Mouse (Mus musculus) adrenal gland, adult (tissue): ENCODE results near the gene Med13l.

Experiments
- DNase-seq, 2 experiments: peaks; one replicate each; pipeline ENCODE4 v3.0.0; 2022 to 2023; ENCODE audit warnings: low spot score in 1 of 2; ENCODE audit not compliant: inconsistent age in 2 of 2

Med13l gene

DNA sequence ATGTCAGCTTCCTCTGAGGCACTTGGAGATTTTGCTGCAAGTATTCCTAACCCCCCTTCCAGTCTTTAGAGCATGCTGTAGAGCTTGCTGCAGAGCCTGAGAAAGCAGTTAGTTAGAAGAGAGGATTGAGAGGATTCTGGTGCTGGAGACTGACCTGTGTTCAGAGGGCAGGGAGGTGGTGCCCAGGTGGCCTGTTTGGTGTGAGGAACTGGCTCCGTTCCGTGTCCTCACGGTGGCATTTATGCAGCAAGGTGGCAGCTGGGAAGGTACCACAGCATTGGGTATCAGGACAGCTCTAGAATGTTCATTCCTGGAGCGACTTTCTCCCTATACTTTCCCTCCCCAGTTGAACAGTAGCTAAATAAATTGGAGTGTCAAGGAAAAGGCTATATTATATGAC, 125.5 kb downstream of the Med13l start:
- DNase-seq = no peak

DNA sequence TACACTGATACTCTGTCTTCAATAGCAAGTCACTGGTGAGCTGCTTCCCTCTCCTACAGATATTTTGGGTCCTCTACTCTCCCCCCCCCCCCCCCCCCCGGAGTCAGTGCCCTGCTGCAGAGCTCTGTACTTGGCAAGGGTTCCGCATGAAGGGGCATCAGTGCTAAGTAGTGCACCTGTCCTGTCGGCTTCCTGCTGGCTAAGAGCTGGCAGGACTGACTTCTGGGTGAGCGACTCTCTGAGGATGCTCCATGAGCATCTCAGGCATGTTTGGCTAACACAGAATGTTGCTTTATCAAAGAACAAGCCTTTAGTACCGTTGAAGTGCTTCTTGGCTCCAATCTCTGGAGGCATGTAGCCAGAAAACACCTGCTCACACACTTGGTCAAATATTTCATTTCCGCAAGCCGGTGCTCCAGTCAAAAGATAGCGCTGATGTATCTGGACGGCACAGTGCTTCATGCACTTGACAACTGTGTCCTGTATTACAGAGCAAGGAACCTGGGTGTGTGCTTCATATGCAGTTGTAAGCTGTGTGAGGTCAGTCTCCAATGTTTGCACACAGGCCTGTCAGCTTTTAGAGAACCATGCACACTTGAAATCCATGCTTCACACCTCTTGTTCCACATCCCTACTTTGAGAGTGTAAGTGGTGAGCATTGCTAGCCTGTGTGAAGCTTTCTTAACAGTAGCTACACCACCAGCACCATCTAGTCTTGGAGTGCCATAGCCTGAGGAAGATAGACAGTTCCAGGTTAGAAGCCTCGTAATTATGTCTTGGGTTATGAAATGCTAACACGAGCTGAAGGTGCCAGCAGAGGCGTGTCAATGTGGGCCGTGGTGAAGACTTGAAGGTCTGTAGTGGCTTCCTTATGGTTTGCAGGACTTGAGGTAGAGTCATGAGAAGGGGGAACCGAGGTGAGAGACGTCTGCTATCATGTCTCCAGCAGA, 128.7 kb downstream of the Med13l start:
- no peak for DNase-seq

DNA sequence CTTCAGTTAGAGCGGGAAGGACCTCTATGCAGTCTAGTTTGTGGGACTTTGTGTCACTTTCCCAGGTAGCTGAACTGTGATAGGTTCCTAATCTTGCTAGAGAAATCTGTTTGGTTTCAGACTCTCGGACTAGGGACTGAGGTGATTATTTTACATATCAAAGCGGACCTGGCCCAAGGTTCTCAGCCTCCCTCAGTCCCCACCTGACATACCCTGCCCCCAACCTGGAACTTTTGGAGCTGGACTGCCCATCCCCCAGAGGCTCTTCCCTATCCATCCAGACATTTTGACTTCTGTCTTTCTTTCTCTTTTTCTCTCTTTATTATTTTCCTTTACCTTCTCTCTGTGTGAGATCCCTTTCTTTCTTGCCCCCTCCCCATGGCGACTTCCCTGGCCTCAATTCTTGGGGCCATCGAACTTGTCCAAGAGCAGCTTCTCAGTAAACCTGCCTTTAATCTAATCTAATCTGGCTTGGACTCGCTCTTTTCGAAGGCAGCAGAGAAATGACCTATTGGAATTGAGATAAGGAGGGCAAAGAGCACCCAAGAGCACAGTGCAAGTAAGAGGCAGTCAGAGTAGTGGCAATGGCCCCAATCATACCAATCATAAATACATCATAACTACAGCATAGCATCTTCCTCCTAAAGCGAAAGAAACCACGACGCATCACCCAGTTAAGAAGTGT, 130.7 kb downstream of the Med13l start:
- no peak for DNase-seq

DNA sequence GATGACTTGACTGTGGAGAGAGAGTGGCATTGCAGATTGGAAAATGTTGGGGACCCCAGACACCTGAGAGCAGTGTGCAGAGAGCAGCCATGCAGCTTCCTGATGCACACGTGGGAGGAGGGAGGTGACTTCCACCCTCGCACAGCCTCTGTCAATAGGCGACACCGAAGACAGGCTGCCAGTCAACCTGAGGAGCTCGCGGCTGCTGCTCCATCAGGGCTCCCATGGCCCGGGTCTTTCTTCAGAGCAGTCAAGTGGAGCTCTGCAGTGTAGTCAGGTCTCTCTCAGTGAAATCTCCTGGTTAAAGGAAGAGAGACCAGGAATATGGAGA, 131.2 kb downstream of the Med13l start:
- no peak for DNase-seq

DNA sequence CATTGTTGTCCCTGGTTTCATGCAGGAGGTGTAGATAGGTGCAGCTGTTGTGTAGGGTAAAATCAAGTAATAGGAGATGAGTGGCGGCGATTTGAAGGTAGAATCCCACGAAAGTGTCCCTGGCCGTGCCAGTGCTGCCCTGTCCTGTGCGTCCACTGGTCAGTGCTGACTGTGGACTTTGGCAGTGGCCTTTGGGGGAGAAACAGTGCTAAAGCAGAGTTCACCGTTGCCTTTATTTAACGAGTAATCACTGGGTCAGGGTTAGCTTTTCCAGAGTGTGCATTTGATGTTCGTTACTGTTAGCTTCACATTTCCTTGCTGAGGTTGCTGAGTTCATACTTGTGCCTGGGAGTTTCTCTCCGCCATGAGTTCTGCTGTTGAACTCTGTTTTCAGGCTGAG, 133.5 kb downstream of the Med13l start:
- DNase-seq = no peak

DNA sequence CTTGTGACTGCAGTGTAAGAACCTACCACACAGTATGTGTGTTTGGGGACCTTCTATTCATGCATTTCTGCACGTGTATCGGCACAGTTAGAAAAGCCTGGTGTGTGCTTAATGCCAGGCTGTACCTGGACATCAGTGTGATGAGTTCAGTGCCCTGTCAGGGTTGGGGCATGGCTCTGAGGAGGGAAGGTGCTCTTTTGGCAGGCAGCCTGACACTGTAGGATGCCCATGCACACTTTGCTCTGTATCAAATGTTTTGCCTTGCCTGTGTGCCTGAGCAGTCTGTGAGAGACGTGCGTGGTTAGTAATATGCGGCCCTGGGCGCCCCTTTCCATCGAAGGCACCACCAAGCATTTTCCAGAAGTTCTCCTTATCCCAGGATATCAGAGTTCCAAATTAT, 136.6 kb downstream of the Med13l start:
- DNase-seq = no peak

DNA sequence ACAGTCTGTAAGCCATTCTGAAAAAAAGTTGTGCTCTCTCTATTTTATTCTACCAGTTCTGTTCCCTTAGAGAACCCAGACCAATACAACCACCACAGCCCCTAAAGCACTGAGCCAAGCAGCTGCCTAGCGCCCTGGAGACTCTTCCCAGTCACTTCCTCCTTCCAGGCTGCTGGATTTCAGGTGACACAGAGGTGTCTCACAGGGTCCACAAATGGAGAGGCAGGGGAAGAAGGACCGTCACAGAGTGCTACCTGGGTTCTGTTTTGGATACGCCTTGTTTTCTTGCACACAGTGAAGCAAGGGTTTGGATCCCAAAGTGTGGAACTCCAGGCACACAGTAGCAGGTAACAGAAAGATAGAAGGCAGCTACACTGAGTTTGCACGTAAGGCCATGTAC, 140.5 kb downstream of the Med13l start:
- DNase-seq = no peak

DNA sequence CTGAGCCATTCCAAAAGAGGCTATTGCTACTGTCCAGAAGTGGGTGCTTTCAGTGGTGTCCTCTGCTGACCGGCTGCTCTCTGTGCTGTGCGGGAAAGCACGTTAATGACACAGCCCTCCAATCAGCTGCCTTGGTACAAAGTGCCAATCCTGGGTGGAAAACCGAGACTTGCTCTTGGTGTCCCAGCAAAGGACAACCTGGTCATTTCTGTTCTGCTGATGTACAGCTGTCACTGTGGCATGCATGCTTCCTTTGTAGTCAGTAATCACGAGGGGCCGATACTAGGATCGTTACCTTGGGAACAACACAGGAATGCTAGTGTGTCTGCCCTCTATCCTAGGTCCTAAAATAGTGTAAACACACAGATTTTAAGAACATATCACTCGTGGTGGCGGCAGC, 142.2 kb downstream of the Med13l start:
- no peak for DNase-seq

DNA sequence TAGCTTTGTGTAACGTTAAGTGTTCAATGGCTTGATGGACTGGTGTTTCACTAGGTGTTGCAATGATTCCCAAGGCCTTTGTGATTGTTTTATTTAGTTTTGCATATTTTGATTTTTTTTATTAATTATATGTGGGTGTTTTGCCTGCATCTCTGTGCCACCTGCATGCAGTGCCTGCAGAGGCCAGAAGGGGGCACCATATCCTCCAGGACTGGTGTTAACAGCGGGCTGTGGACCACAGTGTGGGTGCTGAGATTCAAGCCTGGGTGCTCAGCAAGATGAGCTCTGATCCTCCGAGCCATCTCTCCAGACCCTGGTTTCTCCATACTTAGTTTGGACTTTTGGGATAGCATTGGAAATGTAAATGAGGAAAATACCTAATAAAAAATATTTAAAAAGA, 143.7 kb downstream of the Med13l start:
- peak in 1 of 2 experiments; percentile 49 for DNase-seq

DNA sequence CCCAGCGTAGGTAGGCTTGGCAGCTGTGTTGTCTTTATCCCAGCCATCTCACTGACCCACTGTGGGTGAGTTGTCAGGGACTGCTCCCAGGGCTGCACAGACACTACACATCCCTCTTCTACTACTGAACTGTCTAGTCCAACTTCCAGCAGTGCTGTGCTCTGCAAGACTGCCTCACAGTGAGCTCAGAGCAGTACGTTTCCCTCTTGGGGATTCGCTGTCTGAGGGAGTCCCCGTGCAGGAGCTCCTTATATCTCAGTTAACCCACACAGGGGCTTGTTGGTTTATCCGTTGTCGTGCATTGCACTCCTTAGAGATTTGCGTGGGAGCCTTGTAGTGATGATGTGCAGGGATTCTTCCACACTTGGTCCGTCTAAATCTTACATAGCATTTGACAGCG, 144.5 kb downstream of the Med13l start:
- DNase-seq = no peak

DNA sequence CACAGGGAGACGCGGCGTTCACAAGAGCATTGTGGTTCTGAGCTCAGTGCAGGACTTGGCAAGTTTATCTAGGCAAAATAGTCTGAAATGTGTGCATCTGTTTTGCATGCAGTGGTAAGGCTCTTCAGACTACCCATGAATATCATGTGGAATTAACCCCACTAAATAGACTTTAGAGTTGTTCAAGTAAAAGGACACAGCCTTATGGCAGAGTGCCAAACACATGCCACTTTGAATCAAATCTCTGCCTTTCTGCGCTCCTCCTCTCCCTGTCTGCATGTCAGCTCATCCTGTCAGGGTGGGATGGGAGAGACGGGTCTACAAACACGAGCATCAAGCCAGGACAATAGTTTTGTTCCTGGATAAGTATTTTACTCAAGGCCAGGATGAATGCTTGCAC, 145.5 kb downstream of the Med13l start:
- DNase-seq = no peak

DNA sequence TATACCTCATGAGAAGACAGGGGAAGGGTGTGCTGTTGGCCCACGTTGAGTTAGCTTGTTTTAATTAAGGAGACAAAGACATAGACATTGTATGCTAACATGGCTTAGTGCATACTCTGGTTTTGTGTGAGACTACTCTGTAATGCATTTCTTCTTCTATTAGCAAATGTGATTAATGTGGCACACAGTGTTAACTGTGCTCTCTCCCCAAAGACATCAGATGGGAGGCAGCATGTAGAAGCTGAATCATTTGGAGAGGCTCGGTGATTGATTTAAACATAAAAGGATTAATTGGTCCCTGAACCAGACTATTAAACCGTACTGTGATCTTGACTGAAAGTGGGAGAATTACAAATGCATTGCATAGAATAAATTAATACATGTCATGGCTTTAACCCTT, 145.9 kb downstream of the Med13l start:
- DNase-seq = no peak

DNA sequence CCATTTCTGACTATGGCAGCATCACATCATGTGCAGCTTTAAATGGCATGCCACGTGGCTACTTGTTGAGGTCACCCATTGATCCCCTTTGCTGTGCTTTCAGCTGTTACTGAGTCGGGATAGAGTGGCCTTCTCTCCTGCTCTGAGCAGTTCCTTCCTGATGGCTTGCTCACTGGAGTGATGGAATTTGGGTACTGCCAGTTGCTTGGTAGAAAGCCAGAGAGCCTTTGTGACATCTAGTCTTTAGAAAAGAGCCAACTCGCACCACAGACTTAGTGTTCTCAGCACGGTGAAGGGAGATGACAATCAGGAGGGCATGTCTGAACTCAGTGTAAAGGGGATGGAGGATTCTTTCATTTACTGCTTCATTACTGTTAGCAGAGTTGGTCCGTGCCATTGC, 147.0 kb downstream of the Med13l start:
- DNase-seq = no peak

DNA sequence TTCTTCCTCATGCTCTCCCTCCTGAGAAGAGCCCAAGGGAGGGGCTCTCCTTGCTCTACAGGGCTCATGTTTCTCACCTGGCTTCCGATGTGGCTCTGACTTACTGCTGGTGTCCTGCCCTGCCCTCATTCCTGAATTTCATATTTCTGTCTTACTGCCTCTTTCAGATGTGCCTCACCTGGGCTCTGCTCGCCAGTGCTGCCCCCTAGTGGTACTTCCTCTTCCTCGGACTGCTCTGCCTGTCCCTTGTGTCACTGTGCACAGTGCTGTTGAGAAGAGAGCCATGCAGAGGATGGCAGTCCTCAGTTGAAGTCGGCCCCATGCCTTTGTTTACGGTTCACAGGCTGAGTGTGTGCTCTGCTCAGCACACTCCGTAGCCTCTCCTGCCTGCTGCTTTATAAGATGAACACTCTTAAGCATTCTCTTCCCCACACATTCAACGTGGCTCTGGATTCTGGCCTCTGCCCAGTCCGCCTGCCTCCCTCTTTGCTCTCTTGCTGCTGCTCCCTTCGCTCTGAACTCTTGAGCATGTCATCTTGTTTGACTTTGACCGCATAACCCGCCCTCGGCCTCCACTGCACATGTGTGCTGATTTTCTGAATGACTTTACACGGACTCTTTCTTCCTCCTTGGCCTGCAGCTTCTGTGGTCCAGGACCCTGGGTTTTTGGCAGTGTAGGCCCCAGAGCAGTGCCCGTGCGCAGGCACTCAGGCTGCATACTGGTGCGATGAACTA, 147.9 kb downstream of the Med13l start:
- peak; percentile 68 to 89 for DNase-seq

DNA sequence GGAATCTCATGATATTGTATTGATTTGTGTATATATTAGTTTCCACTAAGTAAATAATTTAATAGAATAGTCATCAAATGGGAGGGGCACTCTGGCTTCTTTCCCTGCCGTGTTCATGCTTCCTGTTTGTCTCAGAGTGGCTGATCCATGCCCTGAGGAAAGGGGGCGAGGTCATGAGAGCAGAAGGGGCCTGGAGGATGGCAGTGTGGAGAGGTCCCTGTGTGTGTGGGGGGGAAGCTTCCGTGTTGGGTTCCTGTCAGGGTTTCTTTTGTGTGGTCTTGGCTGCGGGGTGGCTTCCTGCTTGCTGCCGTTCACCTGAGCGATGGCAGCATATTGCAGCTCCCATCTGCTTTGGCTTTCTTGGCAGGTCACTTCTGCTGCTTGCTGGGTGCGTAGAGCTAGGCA, 149.4 kb downstream of the Med13l start:
- no peak for DNase-seq

DNA sequence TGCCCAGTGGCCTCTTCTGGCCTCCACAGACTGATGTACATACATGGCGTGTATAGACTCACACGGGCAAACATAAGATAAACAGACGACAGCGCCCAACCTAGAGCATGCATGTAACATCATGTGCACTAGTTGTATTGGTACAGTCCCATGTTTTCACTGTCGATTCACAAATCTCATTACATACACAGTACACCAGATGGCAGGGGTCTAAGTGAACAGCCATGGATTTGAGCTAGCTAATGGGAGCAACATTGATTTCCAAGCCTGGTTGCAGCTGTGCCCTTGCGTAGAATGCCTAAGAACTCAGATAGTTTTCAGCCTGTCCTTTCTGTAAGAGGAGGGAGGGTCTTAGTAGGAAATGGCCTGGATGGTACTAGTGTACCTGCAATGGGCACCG, 155.0 kb downstream of the Med13l start:
- DNase-seq = no peak

DNA sequence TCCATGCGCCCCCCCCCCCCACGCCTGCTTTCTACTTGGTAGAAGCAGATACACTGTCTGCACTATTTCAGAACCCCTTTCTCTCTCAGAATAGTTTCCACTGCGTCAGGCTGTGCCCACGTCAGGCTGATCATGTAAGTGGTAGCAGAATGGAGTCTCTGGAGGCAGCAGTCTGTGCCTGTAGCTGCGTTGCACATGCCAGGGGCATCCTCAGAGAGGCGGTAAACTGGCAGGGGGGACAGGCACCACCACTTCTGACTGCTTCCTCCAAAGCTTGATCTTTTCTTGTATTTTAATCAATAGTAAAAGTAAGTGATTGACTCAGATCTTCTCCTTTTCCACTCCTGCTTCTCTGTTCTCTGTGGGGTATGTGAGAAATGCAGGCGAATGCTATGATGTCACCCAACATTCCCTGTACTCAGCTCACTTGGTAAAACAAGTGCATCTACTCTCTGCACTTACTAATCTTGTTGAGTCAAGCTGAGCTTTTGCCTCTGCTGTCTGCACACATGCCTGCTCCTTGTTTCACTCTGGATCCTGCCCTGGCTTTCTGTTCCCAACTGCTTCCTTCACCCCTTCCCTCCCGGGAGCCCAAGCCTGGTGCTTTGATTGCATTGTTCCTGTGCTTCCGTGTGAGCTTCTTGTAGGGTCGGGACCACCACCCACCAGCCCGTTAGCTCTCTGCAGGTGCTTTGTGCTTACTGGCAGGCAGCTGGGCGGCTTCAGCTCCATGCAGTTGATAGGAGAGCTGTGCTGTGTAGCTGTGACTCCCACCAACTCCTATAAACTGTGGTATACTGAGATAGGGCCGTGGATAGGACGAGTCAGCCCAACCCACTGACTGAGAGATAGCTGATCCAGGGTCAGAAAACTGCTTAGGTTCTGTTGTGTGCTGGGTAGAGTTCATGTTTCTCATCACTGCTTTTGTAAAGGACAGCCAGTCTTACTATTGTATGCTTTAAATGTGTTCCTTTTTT, 156.1 kb downstream of the Med13l start:
- DNase-seq = no peak

DNA sequence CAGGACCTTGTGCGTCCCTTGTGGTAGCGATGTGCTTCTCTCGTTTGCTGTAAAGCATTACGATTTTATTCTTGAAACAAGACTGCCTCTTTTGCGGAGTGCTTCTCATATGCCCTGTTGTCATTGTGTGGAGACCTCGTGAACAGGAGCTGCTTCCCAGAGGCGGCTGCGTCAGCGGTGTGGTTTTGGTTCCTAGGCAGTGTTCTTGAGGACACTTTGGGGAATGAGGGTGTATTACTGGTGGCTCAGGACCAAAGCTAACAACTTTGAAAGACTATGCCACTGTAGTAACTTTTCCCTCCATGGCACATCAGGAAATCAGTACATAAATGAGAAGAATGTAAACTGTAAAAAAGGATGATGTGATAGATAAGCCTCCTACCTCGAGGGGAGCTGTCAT, 157.0 kb downstream of the Med13l start:
- DNase-seq = no peak

DNA sequence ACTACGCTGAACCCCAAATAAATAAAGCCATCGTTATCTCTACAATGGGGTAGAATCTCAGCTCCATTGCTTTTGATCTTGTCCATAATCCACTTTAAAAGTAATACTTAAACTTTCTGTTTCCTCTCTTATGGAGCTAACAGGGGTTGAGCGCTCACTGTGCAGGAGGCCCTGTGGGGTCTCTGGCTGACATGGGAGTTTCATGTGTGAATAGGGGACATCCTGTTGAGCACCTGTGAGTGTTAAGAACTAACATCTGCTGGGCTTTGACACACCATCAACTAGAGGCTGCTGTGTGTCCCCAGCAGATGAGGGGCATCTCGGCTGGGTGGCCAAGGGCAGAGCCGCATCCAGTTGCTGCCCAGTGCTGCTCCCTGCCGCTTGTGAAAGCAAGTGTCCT, 157.6 kb downstream of the Med13l start:
- DNase-seq = no peak

DNA sequence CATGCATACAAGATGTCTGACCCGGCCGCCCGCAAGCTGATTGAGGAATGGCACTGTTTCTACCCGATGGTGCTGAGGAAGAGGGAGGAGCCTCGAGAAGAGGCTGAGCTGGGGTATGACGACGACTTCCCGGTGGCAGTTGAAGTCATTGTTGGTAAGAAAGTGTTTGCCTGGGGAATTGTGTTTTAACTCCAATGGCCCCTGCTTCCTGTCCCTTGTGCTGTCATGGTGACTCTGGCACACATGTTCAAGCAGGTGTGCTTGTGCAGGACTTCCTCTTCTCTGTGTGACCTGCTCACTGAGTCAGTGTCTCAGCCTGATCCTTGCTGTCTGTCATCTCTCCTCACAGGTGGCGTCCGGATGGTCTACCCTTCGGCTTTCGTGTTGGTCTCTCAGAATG, 160.9 kb downstream of the Med13l start:
- DNase-seq = no peak

DNA sequence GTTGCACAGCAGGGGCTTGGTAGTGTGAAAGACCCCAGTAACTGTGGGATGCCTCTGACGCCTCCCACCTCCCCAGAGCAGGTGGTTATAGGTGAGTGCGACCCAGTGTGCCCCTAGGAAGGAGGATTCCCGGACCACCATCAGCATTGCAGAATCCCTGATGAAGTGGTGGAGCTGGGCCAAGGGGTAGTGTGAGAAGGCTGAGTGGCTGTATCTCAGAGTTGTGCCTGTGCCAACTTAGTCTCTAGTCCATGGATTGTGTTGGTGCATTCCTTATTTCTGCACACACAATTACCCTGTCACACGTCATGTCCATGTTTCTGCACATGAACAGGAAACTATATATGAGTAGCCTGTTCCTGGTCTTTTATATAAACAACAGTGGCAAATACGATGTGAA, 161.4 kb downstream of the Med13l start:
- no peak for DNase-seq
